Mouse (Mus musculus) ES-E14 (cell line): Measurements from ENCODE around the gene Dedd2. TPM values are rescaled to one million over a fixed set of nuclear protein-coding genes. Genes with fewer than 3 reads are reported as not detected.

ENCODE experiments used
- DNase-seq: peaks from one replicate; pipeline ENCODE4 v3.0.0-alpha.2; 2013; ENCODE audit warnings: low read depth, low spot score
- H3K27ac ChIP-seq: 2 replicates; pipeline ENCODE4 v1.5.1; 2012; ENCODE audit warnings: low read depth, mild to moderate bottlenecking, low read length, moderate library complexity, mixed read lengths; ENCODE audit not compliant: poor library complexity, insufficient read depth, severe bottlenecking
- H3K36me3 ChIP-seq: 2 replicates; pipeline ENCODE4 v1.6.1; 2012; ENCODE audit warnings: mild to moderate bottlenecking, low read length, moderate library complexity, mixed read lengths; ENCODE audit not compliant: control insufficient read depth, poor library complexity, insufficient read depth, severe bottlenecking
- H3K4me1 ChIP-seq, 2 experiments: fragments of 150-350 bp in 1 of 2; sonication (generic) in 1 of 2; 2 replicates each; pipeline ENCODE4 v1.6.1; 2012; ENCODE audit warnings: low read length in 2 of 2, mild to moderate bottlenecking in 1 of 2, mixed read lengths in 1 of 2; ENCODE audit not compliant: control insufficient read depth in 2 of 2, insufficient read depth in 2 of 2, poor library complexity in 1 of 2
- H3K4me3 ChIP-seq, 2 experiments: fragments of 150-350 bp in 1 of 2; sonication (generic) in 1 of 2; 2 replicates each; pipeline ENCODE4 v1.5.1; 2012; ENCODE audit warnings: low read length in 2 of 2, low read depth in 1 of 2, mild to moderate bottlenecking in 1 of 2, mixed read lengths in 1 of 2; ENCODE audit not compliant: insufficient read depth in 1 of 2, poor library complexity in 1 of 2, severe bottlenecking in 1 of 2
- H3K9ac ChIP-seq: 2 replicates; pipeline ENCODE4 v1.6.1; 2012; ENCODE audit warnings: low read depth, mild to moderate bottlenecking, low read length, mixed read lengths; ENCODE audit not compliant: poor library complexity, insufficient read depth, severe bottlenecking
- H3K9me3 ChIP-seq: fragments of 150-350 bp; sonication (generic); 2 replicates; pipeline ENCODE4 v1.6.1; 2012; ENCODE audit warnings: low read depth, mild to moderate bottlenecking, low read length; ENCODE audit not compliant: control insufficient read depth, insufficient read depth
- CHD2 ChIP-seq: IDR thresholded peaks from 2 replicates; pipeline ENCODE4 v1.6.1; 2014; ENCODE audit warnings: mild to moderate bottlenecking, low read depth, low read length, inconsistent platforms
- HCFC1 ChIP-seq: IDR thresholded peaks from 2 replicates; pipeline ENCODE4 v1.6.1; 2012; ENCODE audit warnings: low read length, inconsistent platforms, borderline replicate concordance; ENCODE audit not compliant: insufficient read depth
- MAFK ChIP-seq: IDR thresholded peaks from 2 replicates; pipeline ENCODE4 v1.6.1; 2014; ENCODE audit warnings: mild to moderate bottlenecking, low read depth, low read length, inconsistent platforms; ENCODE audit not compliant: insufficient read depth
- ZC3H11A ChIP-seq: IDR thresholded peaks from 2 replicates; pipeline ENCODE4 v1.6.1; 2012; ENCODE audit warnings: low read depth, mild to moderate bottlenecking, inconsistent platforms, low read length, borderline replicate concordance
- ZNF384 ChIP-seq: IDR thresholded peaks from 2 replicates; pipeline ENCODE4 v1.6.1; 2012; ENCODE audit warnings: low read depth, low read length, inconsistent platforms
- in situ Hi-C, 2 experiments: fragments of 600-800 bp; cut with MboI; formaldehyde crosslinking; loops; one replicate each; pipeline ENCODE4 v1.15.1; 2025; ENCODE audit warnings: low sequenced_read_pairs in 2 of 2, inconsistent platforms in 1 of 2; ENCODE audit not compliant: unreplicated experiment in 2 of 2
- total RNA-seq: library from RNA; depleted of rRNA; stranded (reverse); fragments of 300-350 nt; gene quantifications from 2 replicates; pipeline ENCODE4 v1.2.3, GENCODE M21; 2012

Dedd2 gene
- total RNA-seq, 1 experiment: 22.8 TPM

GRCm38 (mm10) chr7:25209161-25209622 is 11.2 kb downstream of the Dedd2 start:
- in situ Hi-C loops: no loop called here
- TF ChIP-seq CHD2: no peak
- TF ChIP-seq HCFC1: no peak
- TF ChIP-seq ZNF384: no peak
- TF ChIP-seq MAFK: no peak
- TF ChIP-seq ZC3H11A: no peak
- Histone ChIP-seq H3K36me3 (peaks cover 48% of the 10 kb centered on the region), H3K4me1 (peaks cover 2 to 22% of the 10 kb centered on the region in 2 experiments; a peak in 3 of 4 replicates), H3K9ac (no peak overlapping the region), H3K27ac (no peak overlapping the region), H3K9me3 (no peaks in the 10 kb centered on the region), H3K4me3 (no peak overlapping the region)
- no peak for DNase-seq

DNA sequence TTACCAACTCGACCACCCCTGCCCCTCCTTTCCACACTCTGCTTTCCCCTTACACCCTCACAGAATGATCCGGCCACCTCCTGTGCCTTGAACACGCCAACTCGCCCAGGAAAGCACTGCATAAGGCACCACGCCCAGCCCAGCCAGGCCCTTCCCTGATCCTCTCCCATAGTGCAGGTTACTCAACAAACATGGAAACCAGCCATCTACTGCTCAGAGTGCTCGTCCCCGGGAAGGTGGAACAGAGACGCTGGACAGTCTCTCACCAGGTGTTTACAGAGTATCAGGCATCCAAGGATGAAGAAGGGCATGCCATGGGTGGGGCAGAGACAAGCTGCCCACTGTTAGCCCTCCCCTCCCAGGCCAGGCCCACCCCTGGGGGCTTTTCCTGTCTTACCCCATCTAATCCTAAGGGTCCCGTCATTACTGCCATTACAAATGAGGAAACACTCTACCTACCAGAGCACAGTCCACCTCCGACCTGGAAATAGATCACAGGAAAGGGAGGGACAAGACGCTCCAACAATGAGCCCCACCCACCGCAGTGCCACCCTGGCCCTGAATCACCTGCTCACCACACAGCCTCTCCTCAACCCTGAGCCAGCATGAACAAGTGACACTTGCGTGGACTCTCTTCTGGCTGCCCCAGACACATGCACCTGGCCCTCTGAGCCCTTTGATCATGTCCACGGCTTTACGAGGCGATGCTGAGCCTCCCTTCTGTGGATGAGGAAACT is 14.2 kb downstream of the Dedd2 start:
- no peak for DNase-seq
- Histone ChIP-seq H3K36me3 (peaks cover 63% of the 10 kb centered on the region), H3K4me1 (peaks cover 2 to 28% of the 10 kb centered on the region in 2 experiments; a peak in 3 of 4 replicates), H3K9me3 (no peaks in the 10 kb centered on the region), H3K4me3 (no peak overlapping the region), H3K27ac (no peak overlapping the region), H3K9ac (no peak overlapping the region)
- in situ Hi-C loops: no loop called here
- TF ChIP-seq ZC3H11A (no peak), HCFC1 (no peak), ZNF384 (no peak), MAFK (no peak), CHD2 (no peak)

DNA sequence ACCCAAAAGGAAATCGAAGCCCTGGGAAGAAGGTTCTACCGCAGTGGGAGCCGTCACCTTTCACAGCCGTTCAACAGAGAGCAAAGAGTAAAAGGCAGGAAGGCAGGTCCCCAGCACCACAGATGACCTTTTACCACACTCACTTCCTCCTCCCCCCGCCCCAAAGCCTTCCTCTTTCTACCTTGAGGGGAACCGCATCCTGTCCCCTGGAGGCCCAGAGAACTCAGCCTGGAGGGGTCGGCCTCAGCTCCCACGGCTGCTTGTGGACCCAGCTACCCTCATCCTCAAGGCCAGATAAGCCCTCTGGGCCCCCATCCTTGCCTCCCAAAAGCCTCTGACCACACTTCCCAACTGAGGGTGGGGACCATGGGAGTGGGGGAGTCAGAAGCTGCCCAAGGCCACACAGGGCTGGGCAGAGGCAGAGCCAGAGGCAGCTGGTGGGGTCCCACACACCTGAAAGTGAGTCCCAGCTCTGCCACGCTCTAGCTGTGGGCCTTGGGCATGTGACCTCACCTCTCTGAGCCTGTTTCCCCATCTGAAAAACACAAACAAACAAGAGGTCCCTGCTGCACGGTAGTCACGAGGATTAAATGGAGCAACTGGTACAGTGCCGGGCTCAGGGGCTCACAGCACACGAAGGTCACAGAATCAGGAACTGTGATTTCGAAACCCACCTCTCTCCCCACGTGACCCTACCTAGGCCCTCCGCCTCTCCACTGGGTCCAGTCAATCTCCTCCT is 14.9 kb downstream of the Dedd2 start:
- in situ Hi-C loops: no loop called here

GRCm38 (mm10) chr7:25203624-25204023 is 16.8 kb downstream of the Dedd2 start:
- TF ChIP-seq ZNF384: no peak
- TF ChIP-seq MAFK: no peak
- no peak for TF ChIP-seq CHD2
- no peak for TF ChIP-seq HCFC1
- no peak for TF ChIP-seq ZC3H11A
- in situ Hi-C loops: no loop called here

More for the DNA sequence above, 14.9 kb downstream of the Dedd2 start:
- Histone ChIP-seq H3K9ac (no peak overlapping the region), H3K27ac (no peak overlapping the region), H3K4me1 (peaks cover 2 to 31% of the 10 kb centered on the region in 2 experiments; a peak in 3 of 4 replicates), H3K36me3 (peaks cover 57% of the 10 kb centered on the region), H3K9me3 (no peaks in the 10 kb centered on the region), H3K4me3 (no peak overlapping the region)
- no peak for DNase-seq
- TF ChIP-seq CHD2: no peak
- TF ChIP-seq HCFC1: no peak
- no peak for TF ChIP-seq MAFK
- TF ChIP-seq ZNF384: no peak
- TF ChIP-seq ZC3H11A: no peak

More at GRCm38 (mm10) chr7:25203624-25204023, 16.8 kb downstream of the Dedd2 start:
- Histone ChIP-seq H3K9me3 (no peaks in the 10 kb centered on the region), H3K36me3 (peaks cover 42% of the 10 kb centered on the region), H3K27ac (no peak overlapping the region), H3K9ac (peak overlapping the region; percentile 28; the same call in 1 of the 2 replicates), H3K4me3 (peak overlapping the region in 1 of 2 experiments; percentile 27; a peak in 1 of 4 replicates), H3K4me1 (peaks cover 0 to 26% of the 10 kb centered on the region in 2 experiments; a peak in 2 of 4 replicates)
- DNase-seq: no peak
